Mouse (Mus musculus) heart, embryonic 14.5 days (tissue): ENCODE data around the gene Prkcb. TPM values are rescaled to one million over a fixed set of nuclear protein-coding genes. Genes with fewer than 3 reads are reported as not detected.

ENCODE experiments used
- ATAC-seq: fragments of 200-750 bp; cut with Nextera tagmentation; 2 replicates; pipeline ENCODE4 v1.8.0; 2017; ENCODE audit warnings: low read depth, moderate TSS enrichment; ENCODE audit not compliant: insufficient number of reproducible peaks, insufficient read depth, low FRiP score
- H3K27ac ChIP-seq, 2 experiments: fragments of 200-500 bp in 1 of 2; fragments of 300-500 bp in 1 of 2; sonication (generic) in 1 of 2; replicated peaks in 1 of 2; 2 replicates each; pipeline ENCODE4 v1.5.1; 2012 to 2014; ENCODE audit warnings: low read depth in 2 of 2, low read length in 2 of 2, control low read depth in 1 of 2, mild to moderate bottlenecking in 1 of 2, mixed read lengths in 1 of 2; ENCODE audit not compliant: control insufficient read depth in 1 of 2, insufficient read depth in 1 of 2
- H3K27me3 ChIP-seq: fragments of 300-500 bp; sonication (generic); 2 replicates; pipeline ENCODE4 v1.6.1; 2014; ENCODE audit warnings: mild to moderate bottlenecking, low read length, control low read depth; ENCODE audit not compliant: control insufficient read depth, insufficient read depth
- H3K36me3 ChIP-seq: fragments of 300-500 bp; sonication (generic); 2 replicates; pipeline ENCODE4 v1.6.1; 2014; ENCODE audit warnings: mild to moderate bottlenecking, control low read depth, low read length, mixed read lengths; ENCODE audit not compliant: control insufficient read depth, insufficient read depth
- H3K4me1 ChIP-seq, 2 experiments: fragments of 200-500 bp in 1 of 2; fragments of 300-500 bp in 1 of 2; sonication (generic) in 1 of 2; 2 replicates each; pipeline ENCODE4 v1.6.1; 2012 to 2014; ENCODE audit warnings: low read length in 2 of 2, control low read depth in 1 of 2, mixed read lengths in 1 of 2; ENCODE audit not compliant: control insufficient read depth in 2 of 2, insufficient read depth in 2 of 2
- H3K4me2 ChIP-seq: fragments of 300-500 bp; sonication (generic); 2 replicates; pipeline ENCODE4 v1.6.1; 2014; ENCODE audit warnings: mild to moderate bottlenecking, low read length
- H3K4me3 ChIP-seq, 2 experiments: fragments of 200-500 bp in 1 of 2; fragments of 300-500 bp in 1 of 2; sonication (generic) in 1 of 2; 2 replicates each; pipeline ENCODE4 v1.5.1; 2012 to 2014; ENCODE audit warnings: low read length in 2 of 2, mild to moderate bottlenecking in 2 of 2, control low read depth in 1 of 2, low read depth in 1 of 2, moderate library complexity in 1 of 2; ENCODE audit not compliant: control insufficient read depth in 1 of 2, insufficient read depth in 1 of 2
- H3K9ac ChIP-seq: fragments of 300-500 bp; sonication (generic); 2 replicates; pipeline ENCODE4 v1.6.1; 2014; ENCODE audit warnings: mild to moderate bottlenecking, low read length
- H3K9me3 ChIP-seq: fragments of 300-500 bp; sonication (generic); 2 replicates; pipeline ENCODE4 v1.6.1; 2016; ENCODE audit warnings: low read length, control low read depth; ENCODE audit not compliant: control insufficient read depth
- WGBS: fragments of 180-500 bp; shearing (Covaris S2); extraction: QIAGEN DNeasy Blood & Tissue Kit; methylation state at CpG from one replicate; pipeline ENCODE4 v1.1.7; 2014; 5-methylcytosine and 5-hydroxymethylcytosine counted together
- polyA plus RNA-seq: library from polyadenylated mRNA; unstranded; fragments of >200 nt; fragmentation: Nextera tagmentation; extraction: Ambion mirVana; gene quantifications from 2 replicates; pipeline ENCODE4 v1.2.1, GENCODE M21; 2014

Gene Prkcb
- polyA plus RNA-seq, 1 experiment from 2014 or later, result 6.7 TPM

- H3K9me3 ChIP-seq, result no peaks in the 10 kb centered on the region
- H3K4me3 ChIP-seq, result no peak overlapping the region
- H3K36me3 ChIP-seq, result no peaks in the 10 kb centered on the region
- ATAC-seq, result no peak
- H3K9ac ChIP-seq, result no peak overlapping the region
- no peak overlapping the region for H3K27ac ChIP-seq
- peaks cover 0 to 6% of the 10 kb centered on the region in 2 experiments; a peak in 1 of 4 replicates for H3K4me1 ChIP-seq
- 71% methylated on average over 7 of the region's 7 CpGs for whole genome bisulfite sequencing
- H3K4me2 ChIP-seq, result no peak overlapping the region
- H3K27me3 ChIP-seq, result no peaks in the 10 kb centered on the region
These were observed 308.8 kb downstream of the Prkcb start for GRCm38 (mm10) chr7:122597313-122597712.

GRCm38 (mm10) chr7:122600856-122601255 is 312.3 kb downstream of the Prkcb start:
- Histone ChIP-seq H3K27me3 (no peaks in the 10 kb centered on the region), H3K4me3 (no peak overlapping the region), H3K4me2 (no peak overlapping the region), H3K4me1 (peaks cover 0 to 5% of the 10 kb centered on the region in 2 experiments; a peak in 1 of 4 replicates), H3K9ac (no peak overlapping the region), H3K9me3 (no peaks in the 10 kb centered on the region), H3K27ac (no peak overlapping the region), H3K36me3 (no peaks in the 10 kb centered on the region)
- 65% methylated on average over 7 of the region's 7 CpGs for WGBS
- no peak for ATAC-seq

- ATAC-seq, result no peak
- 75% methylated on average over 5 of the region's 5 CpGs for WGBS
- H3K27ac ChIP-seq, result no peak overlapping the region
- no peaks in the 10 kb centered on the region for H3K27me3 ChIP-seq
- H3K36me3 ChIP-seq, result no peaks in the 10 kb centered on the region
- no peak overlapping the region for H3K4me3 ChIP-seq
- no peaks in the 10 kb centered on the region; a peak in 1 of 4 replicates for H3K4me1 ChIP-seq
- H3K4me2 ChIP-seq, result no peak overlapping the region
- H3K9ac ChIP-seq, result no peak overlapping the region
- no peaks in the 10 kb centered on the region for H3K9me3 ChIP-seq
These were observed 316.5 kb downstream of the Prkcb start for GRCm38 (mm10) chr7:122605066-122605465.

- H3K36me3 ChIP-seq, result no peaks in the 10 kb centered on the region
- H3K9me3 ChIP-seq, result no peaks in the 10 kb centered on the region
- H3K4me2 ChIP-seq, result no peak overlapping the region
- 56% methylated on average over 4 of the region's 4 CpGs for WGBS
- H3K4me1 ChIP-seq, result no peaks in the 10 kb centered on the region; a peak in 1 of 4 replicates
- no peak overlapping the region for H3K9ac ChIP-seq
- ATAC-seq, result no peak
- H3K27me3 ChIP-seq, result no peaks in the 10 kb centered on the region
- no peak overlapping the region for H3K27ac ChIP-seq
- no peak overlapping the region for H3K4me3 ChIP-seq
These were observed 320.9 kb downstream of the Prkcb start for GRCm38 (mm10) chr7:122609420-122609819.

- ATAC-seq, result no peak
- WGBS, result 49% methylated on average over 7 of the region's 7 CpGs
These were observed 321.6 kb downstream of the Prkcb start for GRCm38 (mm10) chr7:122610161-122610560.

GRCm38 (mm10) chr7:122613876-122614275 is 325.3 kb downstream of the Prkcb start:
- no peaks in the 10 kb centered on the region for H3K27me3 ChIP-seq
- no peak overlapping the region for H3K4me2 ChIP-seq
- no peak overlapping the region for H3K9ac ChIP-seq
- no peaks in the 10 kb centered on the region for H3K9me3 ChIP-seq
- no peak overlapping the region for H3K27ac ChIP-seq
- no peak overlapping the region for H3K4me3 ChIP-seq
- WGBS, result 72% methylated on average over 4 of the region's 4 CpGs
- H3K4me1 ChIP-seq, result no peaks in the 10 kb centered on the region; a peak in 1 of 4 replicates
- H3K36me3 ChIP-seq, result no peaks in the 10 kb centered on the region
- ATAC-seq, result no peak

More at GRCm38 (mm10) chr7:122610161-122610560, 321.6 kb downstream of the Prkcb start:
- Histone ChIP-seq H3K4me3 (no peak overlapping the region), H3K4me2 (no peak overlapping the region), H3K4me1 (no peaks in the 10 kb centered on the region; a peak in 1 of 4 replicates), H3K36me3 (no peaks in the 10 kb centered on the region), H3K27ac (no peak overlapping the region), H3K9ac (no peak overlapping the region), H3K27me3 (no peaks in the 10 kb centered on the region), H3K9me3 (no peaks in the 10 kb centered on the region)

- H3K27me3 ChIP-seq, result no peaks in the 10 kb centered on the region; the same call in 1 of the 2 replicates
- H3K9ac ChIP-seq, result no peak overlapping the region
- ATAC-seq, result no peak
- H3K4me2 ChIP-seq, result no peak overlapping the region
- no peaks in the 10 kb centered on the region for H3K4me1 ChIP-seq
- H3K36me3 ChIP-seq, result no peaks in the 10 kb centered on the region
- H3K4me3 ChIP-seq, result no peak overlapping the region
- H3K27ac ChIP-seq, result no peak overlapping the region
- H3K9me3 ChIP-seq, result no peaks in the 10 kb centered on the region
- 23% methylated on average over 9 of the region's 9 CpGs for WGBS
These were observed 333.7 kb downstream of the Prkcb start for GRCm38 (mm10) chr7:122622125-122622774.

GRCm38 (mm10) chr7:122623753-122624152 is 335.2 kb downstream of the Prkcb start:
- no peak overlapping the region for H3K27ac ChIP-seq
- ATAC-seq, result no peak

More at GRCm38 (mm10) chr7:122623753-122624152, 335.2 kb downstream of the Prkcb start:
- Histone ChIP-seq H3K36me3 (no peaks in the 10 kb centered on the region), H3K27me3 (no peaks in the 10 kb centered on the region; the same call in 1 of the 2 replicates), H3K9ac (no peak overlapping the region), H3K4me3 (no peak overlapping the region), H3K9me3 (no peaks in the 10 kb centered on the region), H3K4me2 (no peak overlapping the region), H3K4me1 (no peaks in the 10 kb centered on the region)
- WGBS, result 84% methylated on average over 1 of the region's 1 CpGs
